Mouse (Mus musculus): ENCODE measurements at regions not wholly inside any gene's neighbourhood (a gene's known extent, or its start where the extent isn't known, plus 50 kb on each side); places are given as distances from the start of the nearest gene placed in this dataset.

GRCm38 (mm10) chr4:134990651-134991050 is 60.0 kb downstream of the Syf2 start:
- no peak for DNase-seq (ENCODE audit: low read depth)

- DNase-seq (ENCODE audit: low read depth) = no peak
Measured at GRCm38 (mm10) chr4:134993526-134994122, 62.9 kb downstream of the Syf2 start.

GRCm38 (mm10) chr4:134994205-134994604 is 63.5 kb downstream of the Syf2 start:
- no peak for DNase-seq (ENCODE audit: low read depth)

- DNase-seq (ENCODE audit: low read depth) = no peak
Measured at GRCm38 (mm10) chr4:134994648-134995047, 64.0 kb downstream of the Syf2 start.

- DNase-seq (ENCODE audit: low read depth) = no peak
Measured at GRCm38 (mm10) chr4:134995052-134995451, 64.4 kb downstream of the Syf2 start.

GRCm38 (mm10) chr4:134996121-134996520 is 65.4 kb downstream of the Syf2 start:
- no peak for DNase-seq (ENCODE audit: low read depth)

- no peak for DNase-seq (ENCODE audit: low read depth)
Measured at GRCm38 (mm10) chr4:134997461-134998434, 67.0 kb downstream of the Syf2 start.

DNA sequence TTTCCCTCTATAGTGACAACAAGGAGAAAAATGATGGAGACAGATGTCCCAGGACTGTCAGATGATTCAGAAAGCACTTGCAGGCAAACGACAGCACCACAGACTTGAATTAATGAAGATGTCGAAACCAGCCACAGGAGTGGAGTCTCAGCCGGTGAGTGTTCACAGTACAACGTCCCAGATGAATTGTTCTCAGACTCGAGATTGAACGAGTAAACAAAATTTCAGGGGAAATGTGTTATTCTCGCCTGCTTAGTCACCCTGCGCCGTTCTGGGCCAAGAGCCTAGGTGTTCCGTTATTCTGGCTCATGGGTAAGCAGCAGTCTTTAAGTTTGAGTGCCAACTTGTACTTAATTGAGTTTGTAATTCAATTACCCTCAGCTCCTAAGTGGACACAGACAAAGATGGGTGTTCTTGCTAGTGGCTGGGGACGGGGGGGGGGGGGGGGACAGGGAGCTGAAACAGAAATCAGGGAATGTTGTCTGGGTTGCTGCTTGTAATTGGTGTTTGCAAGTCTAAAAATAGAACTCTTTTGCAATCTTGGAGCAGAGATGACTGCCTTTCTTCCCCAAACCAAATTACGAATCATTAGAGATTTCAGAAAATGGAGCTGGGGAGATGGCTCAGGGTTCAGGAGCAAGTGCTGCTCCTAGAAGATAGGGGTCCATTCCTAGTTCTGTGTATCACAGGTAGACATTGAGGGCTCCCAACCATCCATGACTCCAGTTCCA is 68.4 kb downstream of the Syf2 start:
- DNase-seq (ENCODE audit: low read depth) = no peak

DNA sequence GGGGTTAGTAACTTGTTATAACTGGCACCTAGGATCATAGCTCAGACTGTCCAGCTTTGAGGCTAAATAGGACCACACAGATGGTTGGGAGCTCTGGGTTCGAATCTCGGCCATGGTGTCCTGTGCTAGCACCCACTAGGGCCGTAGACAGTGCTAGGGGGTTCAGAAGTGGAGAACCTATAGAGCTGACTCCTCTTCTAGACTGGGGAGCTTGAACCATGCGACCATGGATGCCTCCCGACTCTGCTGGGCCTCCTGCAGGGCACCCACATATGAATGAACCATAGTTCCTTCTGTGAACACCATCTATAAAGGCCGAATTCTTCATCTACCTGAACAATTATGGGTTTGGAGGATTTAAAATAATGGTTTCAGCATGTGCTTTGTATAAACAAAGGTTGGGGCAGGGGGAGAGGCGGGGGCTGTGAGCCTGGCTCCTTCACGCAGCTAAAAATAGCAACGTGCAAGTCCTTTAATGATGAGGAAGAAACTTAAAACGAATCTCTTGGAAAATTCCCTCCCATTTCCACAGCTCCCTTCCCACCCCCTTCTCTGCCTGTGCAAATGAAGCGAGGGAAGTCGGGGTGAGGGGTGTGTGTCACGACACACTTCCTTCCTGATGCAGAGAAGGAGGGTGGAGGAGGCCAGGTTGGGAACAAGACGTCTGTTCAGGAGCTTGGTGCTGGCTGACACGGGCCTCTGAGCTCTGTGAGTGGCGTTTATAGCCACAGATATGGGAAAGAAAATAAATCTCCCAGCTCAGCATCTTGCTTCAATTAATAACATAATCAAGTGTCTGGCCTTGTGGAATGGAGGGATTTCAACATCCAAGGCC is 71.6 kb downstream of the Syf2 start:
- DNase-seq (ENCODE audit: low read depth) = no peak

- DNase-seq (ENCODE audit: low read depth) = no peak
Measured at GRCm38 (mm10) chr4:135011365-135011764, 80.7 kb downstream of the Syf2 start.

- no peak for DNase-seq (ENCODE audit: low read depth)
Measured at GRCm38 (mm10) chr4:135012945-135013344, 82.2 kb downstream of the Syf2 start.

DNA sequence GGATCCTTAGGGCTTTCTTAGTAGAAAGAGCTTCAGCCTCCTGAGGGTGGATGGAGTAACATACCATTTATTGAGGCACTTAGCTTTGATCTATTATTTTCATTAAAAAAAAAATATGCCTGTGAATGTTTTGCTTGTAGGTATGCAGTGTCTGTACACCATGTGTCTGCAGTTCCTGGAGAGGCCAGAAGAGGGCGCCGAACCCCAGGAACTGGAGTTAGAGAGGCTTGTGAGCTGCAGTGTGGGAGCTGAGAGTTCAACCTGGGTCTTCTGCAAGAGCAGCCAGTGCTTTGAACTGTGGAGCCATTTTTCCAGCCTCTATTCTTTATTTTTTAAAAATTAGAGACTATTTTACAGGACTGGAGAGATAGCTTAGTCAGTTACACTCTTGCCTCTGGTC is 83.2 kb downstream of the Syf2 start:
- no peak for DNase-seq (ENCODE audit: low read depth)

GRCm38 (mm10) chr4:135018018-135018417 is 87.3 kb downstream of the Syf2 start:
- DNase-seq (ENCODE audit: low read depth) = peak; percentile 62

- DNase-seq (ENCODE audit: low read depth) = no peak
Measured at GRCm38 (mm10) chr4:135019120-135019519, 88.4 kb downstream of the Syf2 start.

GRCm38 (mm10) chr4:135020262-135020991 is 89.7 kb downstream of the Syf2 start:
- DNase-seq (ENCODE audit: low read depth) = no peak

DNA sequence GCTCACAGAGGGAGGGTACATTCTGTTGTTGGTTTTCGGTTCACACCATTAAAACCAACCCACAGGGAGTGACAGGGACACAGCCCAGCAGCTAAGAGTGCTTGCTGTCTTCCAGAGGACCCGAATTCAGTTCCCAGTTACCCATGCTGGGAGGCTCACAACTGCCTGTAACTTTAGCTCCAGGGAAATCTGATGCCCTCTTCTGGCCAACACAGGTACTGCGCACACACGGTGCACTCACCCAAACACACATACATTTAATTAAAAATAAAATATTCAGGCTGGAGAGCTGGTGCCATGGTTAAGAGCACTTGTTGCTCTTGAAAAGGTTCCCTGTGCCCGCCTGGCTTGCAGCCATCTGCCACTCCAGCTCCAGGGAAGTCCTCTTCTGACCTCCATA is 92.5 kb downstream of the Syf2 start:
- DNase-seq (ENCODE audit: low read depth) = no peak

DNA sequence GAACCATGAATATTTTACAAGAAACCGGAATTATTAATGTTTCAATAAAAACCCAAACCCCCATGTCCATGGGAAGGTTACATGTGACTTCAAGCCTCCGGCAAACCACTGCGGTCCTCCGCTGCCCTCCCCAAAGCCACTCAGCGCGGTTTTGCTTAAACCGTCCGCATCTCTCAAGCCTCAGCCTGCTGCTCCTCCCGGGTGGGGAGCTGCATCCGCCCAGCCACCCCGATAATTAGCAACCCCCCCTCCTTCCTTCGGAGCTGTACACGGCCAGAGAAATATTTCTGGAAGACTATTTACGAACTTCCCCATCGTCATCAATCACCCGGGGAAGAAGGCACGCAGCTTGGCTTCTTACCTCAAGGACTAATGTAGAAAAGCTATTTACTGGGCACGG is 94.7 kb upstream of the Runx3 start:
- DNase-seq (ENCODE audit: low read depth) = no peak

- DNase-seq (ENCODE audit: low read depth) = no peak
Measured at GRCm38 (mm10) chr4:135027136-135027535, 93.3 kb upstream of the Runx3 start.

DNA sequence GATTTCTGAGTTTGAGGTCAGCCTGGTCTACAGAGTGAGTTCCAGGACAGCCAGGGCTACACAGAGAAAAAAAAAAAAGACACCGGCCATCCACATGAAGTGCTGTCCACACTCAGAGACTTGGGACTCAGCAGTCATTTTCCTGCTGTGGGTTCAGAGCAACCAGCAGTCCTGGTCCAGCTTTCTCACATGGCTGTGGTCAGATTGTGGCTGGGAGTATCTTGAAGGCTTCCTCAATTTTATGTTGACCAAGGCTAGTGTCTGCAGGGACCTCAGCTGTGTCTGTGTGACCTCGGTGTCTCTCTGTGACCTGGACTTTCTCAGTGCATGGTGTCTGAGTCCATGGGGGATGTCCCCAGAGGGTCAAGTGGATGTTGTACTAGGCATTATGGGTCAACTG is 90.7 kb upstream of the Runx3 start:
- no peak for DNase-seq (ENCODE audit: low read depth)

DNA sequence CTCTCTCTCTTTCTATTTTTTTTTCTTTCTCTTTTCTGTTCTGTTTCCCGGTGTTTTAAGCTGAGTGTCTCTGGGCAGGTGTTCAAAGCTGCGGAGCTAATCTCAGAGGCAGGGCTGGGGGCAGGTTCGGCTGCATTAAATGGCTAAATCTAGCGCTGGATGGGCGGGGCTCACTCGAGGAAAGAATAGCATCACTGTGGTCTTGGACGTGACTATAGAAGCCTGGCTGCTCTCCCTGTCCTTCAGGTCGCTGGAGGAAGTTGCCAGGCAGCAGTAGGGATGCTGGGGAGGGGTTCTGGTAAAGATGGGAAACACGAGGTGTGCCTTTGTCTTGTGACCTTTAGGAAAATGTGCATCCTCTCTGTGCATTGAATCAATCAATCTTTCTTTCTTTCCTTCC is 88.0 kb upstream of the Runx3 start:
- no peak for DNase-seq (ENCODE audit: low read depth)

DNA sequence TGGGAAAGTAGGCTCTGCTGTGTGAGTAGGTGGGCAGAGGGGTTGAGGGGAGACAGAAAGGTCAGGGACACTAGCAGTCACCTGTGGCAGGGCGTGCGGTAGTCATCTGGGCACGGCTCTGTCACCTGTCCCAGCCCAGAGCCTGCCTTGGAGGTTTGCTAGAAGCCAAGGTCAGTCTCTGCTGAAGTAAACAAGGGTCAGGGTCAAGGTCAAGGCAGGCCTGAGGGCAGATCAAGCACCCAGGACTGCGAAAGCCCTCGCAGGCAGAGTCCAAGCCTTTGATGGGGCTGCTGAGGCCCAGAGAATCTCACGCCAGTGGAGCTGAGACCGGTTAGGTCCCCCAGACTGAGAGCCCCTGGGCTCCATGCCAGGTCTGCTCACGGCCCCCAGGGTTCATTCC is 87.2 kb upstream of the Runx3 start:
- DNase-seq (ENCODE audit: low read depth) = no peak

Measured in c-Kit-positive CD71-negative TER-119-negative erythroid progenitor cells, embryonic 14.5 days (primary cell).